Mouse (Mus musculus): ENCODE data around the gene Kif19a.
A peak's percentile ranks its signal among the peaks of the same experiment; 100 is the strongest.

The Kif19a gene

GRCm38 (mm10) chr11:114785892-114786291 lies 20.7 kb downstream of the Kif19a start:
- DNase-seq: no peak

DNA sequence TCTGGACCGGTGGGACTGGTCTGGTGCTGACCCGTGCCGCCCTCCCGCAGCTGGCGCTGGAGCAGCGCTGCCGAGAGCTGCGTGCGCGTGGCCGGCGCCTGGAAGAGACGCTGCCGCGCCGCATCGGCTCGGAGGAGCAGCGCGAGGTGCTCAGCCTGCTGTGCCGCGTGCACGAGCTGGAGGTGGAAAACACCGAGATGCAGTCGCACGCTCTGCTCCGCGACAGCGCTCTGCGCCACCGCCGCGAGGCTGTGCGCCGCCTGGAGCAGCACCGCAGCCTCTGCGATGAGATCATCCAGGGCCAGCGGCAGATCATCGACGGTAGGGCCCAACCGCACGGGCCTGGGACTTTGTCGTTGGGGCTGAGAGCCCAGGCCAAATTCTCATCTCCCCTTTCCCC lies 21.1 kb downstream of the Kif19a start:
- DNase-seq: no peak

DNA sequence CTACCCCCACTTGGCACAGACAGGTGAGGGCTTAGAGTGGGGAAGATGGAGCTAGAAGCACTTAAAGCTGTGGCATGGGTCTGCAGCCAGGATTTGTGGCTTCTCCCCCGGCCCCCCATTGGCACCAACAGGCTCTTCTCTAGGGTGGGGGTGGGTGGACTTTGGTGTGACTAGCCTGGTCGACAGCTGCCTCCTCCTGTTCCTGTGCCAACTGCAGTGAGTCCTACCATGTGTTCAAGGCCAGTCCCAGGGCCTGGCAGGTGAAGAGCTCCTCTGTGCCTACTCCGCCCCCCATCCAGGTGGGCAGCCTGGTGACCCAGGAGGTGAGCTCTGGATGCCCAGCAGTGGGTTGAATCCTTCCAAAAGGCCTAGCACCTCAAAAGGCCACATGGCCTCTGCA lies 22.4 kb downstream of the Kif19a start:
- DNase-seq: no peak

- peak; percentile 86 for DNase-seq
Measured at GRCm38 (mm10) chr11:114789061-114789714, 24.0 kb downstream of the Kif19a start.

- DNase-seq: no peak
Measured at GRCm38 (mm10) chr11:114789716-114790115, 24.5 kb downstream of the Kif19a start.

DNA sequence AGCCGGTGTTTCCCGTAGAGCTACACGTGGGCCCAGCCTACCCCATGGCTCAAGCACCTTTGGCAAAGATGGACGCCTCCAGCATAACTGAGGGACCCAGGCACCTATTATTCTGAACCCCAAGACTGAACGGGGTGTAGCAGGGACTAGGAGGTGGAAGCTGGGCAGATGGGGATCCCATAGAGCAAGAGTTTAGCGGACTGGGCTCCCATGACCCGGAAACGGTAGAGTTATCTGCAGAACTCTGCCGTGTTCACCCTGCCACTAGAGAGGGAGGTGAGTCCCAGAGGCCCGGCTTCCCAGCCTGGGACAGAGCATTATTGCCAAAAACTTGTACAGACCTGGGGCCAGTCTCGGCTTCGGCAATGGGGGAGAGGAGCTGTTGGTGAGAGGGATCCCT lies 25.0 kb downstream of the Kif19a start:
- DNase-seq: no peak

- DNase-seq: no peak
Measured at GRCm38 (mm10) chr11:114790841-114791240, 25.7 kb downstream of the Kif19a start.

DNA sequence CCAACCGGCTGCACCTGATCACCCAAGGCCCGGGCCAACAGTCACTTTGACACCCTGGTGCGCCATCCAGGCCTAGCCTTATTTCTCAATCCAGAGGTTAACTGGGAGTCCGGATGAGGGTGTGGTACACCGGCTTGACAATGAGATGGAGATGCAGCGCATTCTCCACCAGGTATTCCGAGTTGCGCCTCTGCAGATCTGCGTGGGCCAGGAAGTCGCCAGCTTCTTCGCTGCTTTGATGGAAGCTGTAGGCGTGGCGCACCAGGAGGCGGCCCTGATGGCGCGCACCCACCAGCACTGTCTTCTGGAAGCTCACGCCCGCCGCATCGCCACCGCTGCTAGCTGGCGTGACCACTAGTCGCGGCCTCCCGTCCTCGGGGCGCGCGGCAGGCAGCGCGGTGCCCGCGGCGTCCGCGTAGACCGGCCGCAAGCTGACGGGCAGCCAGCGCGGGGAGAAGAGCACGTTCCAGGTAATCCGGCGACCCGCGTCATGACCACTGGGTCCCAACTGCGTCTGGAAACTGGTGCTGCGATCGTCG lies 26.2 kb downstream of the Kif19a start:
- DNase-seq: no peak

GRCm38 (mm10) chr11:114791891-114792411 lies 26.8 kb downstream of the Kif19a start:
- no peak for DNase-seq

DNA sequence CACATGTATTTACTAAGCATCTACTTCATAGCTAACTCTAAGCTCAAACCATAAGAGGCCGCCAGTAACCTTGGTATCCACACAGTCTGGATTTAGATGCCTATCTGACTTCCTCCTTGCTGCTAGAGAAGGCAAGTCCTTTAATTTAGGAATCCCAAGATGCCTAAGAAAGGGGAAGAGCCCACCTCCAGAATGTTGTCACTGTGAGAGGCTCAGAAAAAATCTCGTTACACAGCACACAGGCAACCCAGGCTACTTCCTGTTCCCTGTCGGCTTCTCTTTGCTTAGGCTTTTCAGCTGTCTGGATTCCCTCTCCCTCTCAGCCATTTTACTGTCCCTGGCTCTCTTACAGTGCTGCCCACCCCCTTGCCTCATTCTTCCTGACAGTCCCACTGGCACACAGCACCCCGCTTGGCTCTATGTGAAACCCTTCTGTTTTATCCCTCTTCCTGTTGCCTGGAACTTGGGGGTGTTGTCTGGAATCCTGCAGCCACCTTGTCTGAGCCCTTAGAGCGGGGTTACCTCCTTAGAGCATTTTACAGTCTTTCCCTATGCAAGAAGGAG lies 27.8 kb downstream of the Kif19a start:
- no peak for DNase-seq

GRCm38 (mm10) chr11:114793868-114794545 lies 28.8 kb downstream of the Kif19a start:
- no peak for DNase-seq

DNA sequence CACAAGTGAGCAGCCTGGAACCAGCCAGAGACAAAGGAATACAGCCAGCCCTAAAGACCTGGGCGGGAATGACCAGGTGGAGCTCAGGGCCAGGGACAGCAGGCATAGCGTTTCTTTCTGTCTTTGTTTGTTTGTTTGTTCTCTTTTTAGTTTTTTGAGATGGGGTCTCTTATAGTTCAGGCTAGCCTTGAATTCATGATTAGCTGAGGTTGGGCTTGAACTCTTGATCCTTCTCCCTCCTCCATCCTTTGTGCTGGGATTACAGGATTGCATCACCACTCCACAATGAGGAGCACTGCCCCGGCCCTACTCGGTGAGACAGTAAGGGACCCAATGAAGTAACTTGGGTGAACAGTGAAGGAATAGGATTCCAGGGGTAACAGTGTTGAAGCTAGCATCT lies 29.5 kb downstream of the Kif19a start:
- DNase-seq: no peak

GRCm38 (mm10) chr11:114795231-114795746 lies 30.1 kb downstream of the Kif19a start:
- peak; percentile 20 for DNase-seq

DNA sequence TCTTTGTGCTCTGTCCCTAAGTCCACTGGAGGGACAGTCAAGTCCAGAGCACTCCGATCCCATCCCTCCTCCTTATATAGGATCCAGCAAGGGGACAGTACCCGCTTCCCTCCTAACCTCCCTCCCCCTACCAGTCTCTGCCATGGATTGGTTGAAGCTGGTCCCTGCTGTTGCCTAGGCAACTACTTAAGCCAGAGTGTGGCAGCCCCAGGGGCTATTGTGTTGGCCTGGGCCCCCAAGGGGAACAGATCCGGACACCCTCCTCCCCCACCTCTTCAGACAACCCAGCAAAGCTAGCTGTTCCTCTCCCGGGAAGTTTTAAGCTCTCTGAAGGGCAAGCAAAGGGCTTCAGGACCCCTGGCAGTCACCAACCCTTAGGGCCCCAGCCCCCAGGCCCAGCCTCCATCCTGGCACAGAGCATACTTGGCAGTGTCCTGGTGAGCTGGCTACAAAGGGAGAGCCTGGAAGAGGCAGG lies 30.7 kb downstream of the Kif19a start, which contains the start of gene Btbd17:
Gene Btbd17 (minus strand): TSS at position 98 of the 475 bp plus-strand sequence.
- no peak for DNase-seq

GRCm38 (mm10) chr11:114797176-114797575 lies 32.0 kb downstream of the Kif19a start:
- no peak for DNase-seq

- DNase-seq: no peak
Measured at GRCm38 (mm10) chr11:114797981-114798380, 32.8 kb downstream of the Kif19a start.

DNA sequence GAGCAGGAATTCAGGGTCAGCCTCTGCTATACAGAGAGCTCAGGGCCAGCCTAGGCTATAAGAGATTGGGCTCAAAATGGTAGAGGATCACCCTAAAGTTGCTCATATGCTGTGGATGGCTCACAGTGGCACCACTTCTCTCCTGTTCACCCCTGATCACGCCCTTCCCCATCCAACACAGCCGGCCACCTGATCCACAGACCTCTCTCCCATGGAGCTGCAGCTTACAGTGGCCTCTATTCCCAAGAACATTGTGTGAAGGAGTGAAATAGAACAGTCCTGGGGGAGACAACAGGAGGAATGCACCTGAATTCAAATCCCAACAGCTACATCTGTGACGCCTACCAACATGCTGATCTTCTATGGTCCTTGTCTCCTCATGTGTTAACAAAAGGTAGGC lies 33.4 kb downstream of the Kif19a start, which contains the start of gene Gpr142:
Gene Gpr142 (plus strand): TSS at position 301 of the 400 bp plus-strand sequence.
- no peak for DNase-seq

- no peak for DNase-seq
Measured at GRCm38 (mm10) chr11:114801906-114802305, 36.7 kb downstream of the Kif19a start.

DNA sequence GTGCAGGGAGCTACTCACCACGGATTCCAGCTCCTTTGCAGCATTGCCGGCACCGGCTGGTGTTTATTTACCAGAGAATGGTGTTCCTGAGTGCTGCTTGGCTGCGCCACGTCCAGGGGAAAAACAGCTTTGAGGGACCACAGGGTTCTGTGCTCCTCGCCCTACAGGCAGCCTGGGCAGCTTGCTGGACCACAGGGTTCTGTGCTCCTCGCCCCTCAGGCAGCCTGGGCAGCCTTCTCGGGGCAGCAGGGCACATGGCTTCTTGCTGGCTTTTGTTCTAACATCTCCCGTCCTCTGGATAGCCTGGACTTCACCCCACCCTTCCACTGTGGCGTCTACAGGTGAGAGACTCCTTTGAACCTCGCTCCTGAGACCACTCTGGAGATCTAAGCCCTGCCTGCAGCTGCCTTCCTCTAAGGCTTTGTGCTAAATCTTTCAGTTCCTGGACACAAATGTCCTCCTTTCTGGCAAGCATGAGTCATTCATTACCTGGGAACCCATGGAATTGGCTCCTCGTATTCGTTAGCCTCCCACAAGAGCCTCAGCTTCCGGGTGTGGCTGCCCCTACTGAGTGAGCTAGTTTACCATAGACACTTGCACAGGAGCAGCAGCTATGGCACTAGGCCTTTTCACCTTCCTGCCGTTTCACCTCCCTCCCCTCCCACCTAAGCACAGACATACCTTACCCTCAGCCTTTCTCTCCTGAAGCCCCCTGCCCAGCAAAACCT lies 37.5 kb downstream of the Kif19a start:
- DNase-seq: no peak

DNA sequence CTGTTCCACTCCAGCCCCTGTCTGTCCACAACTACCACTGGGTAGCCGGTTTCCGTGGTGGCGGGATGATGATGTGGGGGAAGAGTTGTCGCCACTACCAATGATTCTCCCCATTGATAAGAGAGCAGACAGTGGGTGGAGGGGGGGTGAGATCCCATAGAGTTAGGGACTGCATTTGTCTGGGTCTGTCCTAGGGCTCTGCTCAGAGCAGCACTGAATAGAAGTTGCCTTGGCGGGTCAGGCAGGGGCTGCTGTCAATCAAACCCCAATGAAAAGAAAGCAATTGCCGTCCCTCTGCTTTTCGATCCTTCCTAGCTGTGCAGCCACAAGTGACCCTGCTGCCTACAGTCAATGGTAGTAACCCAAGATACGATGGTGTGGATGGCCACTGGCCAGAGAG lies 38.8 kb downstream of the Kif19a start:
- DNase-seq: no peak

DNA sequence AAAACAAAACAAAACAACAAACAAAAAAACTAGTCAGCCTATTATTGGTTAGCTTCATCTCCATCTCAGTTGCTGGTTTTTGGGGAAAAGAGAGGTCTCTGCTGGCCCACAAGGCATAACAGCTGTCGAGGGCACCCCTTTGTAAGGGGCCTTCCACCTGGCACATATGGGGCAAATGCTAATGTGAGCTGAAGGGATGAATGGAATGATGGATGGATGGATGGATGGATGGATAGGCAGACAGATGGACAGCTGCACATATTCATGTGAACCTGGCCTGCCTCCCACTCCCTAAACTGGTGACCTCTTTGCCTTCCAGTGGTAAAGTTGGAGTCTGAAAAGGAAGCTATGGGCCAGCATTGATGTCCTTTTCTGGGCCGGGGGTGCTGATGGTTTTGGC lies 41.8 kb downstream of the Kif19a start:
- DNase-seq: no peak

DNA sequence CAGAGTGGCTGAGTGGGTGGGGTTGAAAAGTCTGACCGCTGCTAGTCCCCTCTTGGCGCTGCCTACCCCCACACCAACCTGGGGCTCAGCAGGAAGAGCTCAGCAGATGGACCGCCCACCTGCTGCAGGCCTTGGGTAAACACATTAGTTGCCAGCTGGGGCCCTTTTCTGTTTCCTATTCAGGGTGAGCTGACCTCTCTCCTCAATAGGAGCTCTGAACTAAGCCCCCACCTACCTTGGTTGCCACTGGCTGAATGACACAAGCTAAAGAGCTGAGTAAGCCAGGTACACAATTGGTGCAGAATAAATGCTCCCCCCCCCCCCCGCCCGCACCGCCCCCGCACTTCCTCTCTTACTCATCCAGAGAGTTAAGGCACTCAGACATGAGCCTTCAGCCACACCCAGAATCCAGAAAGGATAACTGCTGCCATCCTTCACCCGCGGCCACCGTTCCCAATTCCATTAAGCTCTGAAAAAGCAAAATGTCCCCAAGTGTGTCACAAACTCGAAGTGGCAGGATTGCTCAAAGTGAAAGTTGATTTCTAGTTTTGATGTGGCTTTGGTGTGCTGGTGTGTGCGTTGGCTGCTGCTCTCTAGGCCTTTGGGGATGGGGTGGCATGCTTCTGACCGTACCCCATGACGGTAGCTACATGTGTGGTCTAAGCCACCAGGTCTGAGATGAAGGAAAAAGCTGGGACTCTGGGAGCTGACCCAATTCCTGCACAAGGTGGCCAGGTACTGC lies 42.7 kb downstream of the Kif19a start:
- no peak for DNase-seq

Data from lung, postnatal 14 days (tissue).